Mouse (Mus musculus) kidney, postnatal 0 days (tissue): ENCODE measurements around the gene Gdf11. TPM values are rescaled to one million over a fixed set of nuclear protein-coding genes. Genes with fewer than 3 reads are reported as not detected.
A peak's percentile ranks its signal among the peaks of the same experiment; 100 is the strongest.

Source experiments
- ATAC-seq: fragments of 200-750 bp; cut with Nextera tagmentation; replicated peaks from 2 replicates; pipeline ENCODE4 v1.8.0; 2017; ENCODE audit warnings: low read depth, moderate number of reproducible peaks, moderate TSS enrichment, moderate library complexity; ENCODE audit not compliant: low FRiP score
- DNase-seq: peaks from one replicate; pipeline ENCODE4 v3.0.0-alpha.2; 2016; ENCODE audit warnings: low spot score
- H3K27ac ChIP-seq: fragments of 300-500 bp; sonication (generic); 2 replicates; pipeline ENCODE4 v1.5.1; 2014; ENCODE audit warnings: mild to moderate bottlenecking
- H3K27me3 ChIP-seq: fragments of 300-500 bp; sonication (generic); 2 replicates; pipeline ENCODE4 v1.6.1; 2014; ENCODE audit warnings: low read length, mixed read lengths; ENCODE audit not compliant: insufficient read depth
- H3K36me3 ChIP-seq: fragments of 300-500 bp; sonication (generic); 2 replicates; pipeline ENCODE4 v1.6.1; 2014; ENCODE audit warnings: low read length, mixed read lengths; ENCODE audit not compliant: insufficient read depth
- H3K4me1 ChIP-seq: fragments of 300-500 bp; sonication (generic); replicated peaks from 2 replicates; pipeline ENCODE4 v1.6.1; 2014; ENCODE audit warnings: antibody characterized with exemption, low read length, mixed read lengths; ENCODE audit not compliant: insufficient read depth
- H3K4me2 ChIP-seq: fragments of 300-500 bp; sonication (generic); 2 replicates; pipeline ENCODE4 v1.6.1; 2014; ENCODE audit warnings: mild to moderate bottlenecking, low read length, moderate library complexity, mixed read lengths
- H3K4me3 ChIP-seq: fragments of 300-500 bp; sonication (generic); replicated peaks from 2 replicates; pipeline ENCODE4 v1.5.1; 2014; ENCODE audit warnings: low read depth, low read length
- H3K9ac ChIP-seq: fragments of 300-500 bp; sonication (generic); 2 replicates; pipeline ENCODE4 v1.6.1; 2014; ENCODE audit warnings: low read depth, low read length
- H3K9me3 ChIP-seq: fragments of 300-500 bp; sonication (generic); replicated peaks from 2 replicates; pipeline ENCODE4 v1.6.1; 2016; ENCODE audit warnings: low read length, inconsistent platforms, mixed read lengths
- CTCF ChIP-seq: IDR thresholded peaks from 2 replicates; pipeline ENCODE4 v1.5.1; 2016; ENCODE audit warnings: antibody characterized with exemption, low read depth, mild to moderate bottlenecking, moderate library complexity
- WGBS: fragments of 180-500 bp; shearing (Covaris S2); extraction: QIAGEN DNeasy Blood & Tissue Kit; methylation state at CpG from one replicate; pipeline ENCODE4 v1.1.7; 2014; 5-methylcytosine and 5-hydroxymethylcytosine counted together
- polyA plus RNA-seq: library from polyadenylated mRNA; unstranded; fragments of >200 nt; fragmentation: Nextera tagmentation; extraction: Ambion mirVana; gene quantifications from 2 replicates; pipeline ENCODE4 v1.2.1, GENCODE M21; 2015

The Gdf11 gene
- polyA plus RNA-seq, 1 experiment from 2014 or later: 7.7 TPM

DNA sequence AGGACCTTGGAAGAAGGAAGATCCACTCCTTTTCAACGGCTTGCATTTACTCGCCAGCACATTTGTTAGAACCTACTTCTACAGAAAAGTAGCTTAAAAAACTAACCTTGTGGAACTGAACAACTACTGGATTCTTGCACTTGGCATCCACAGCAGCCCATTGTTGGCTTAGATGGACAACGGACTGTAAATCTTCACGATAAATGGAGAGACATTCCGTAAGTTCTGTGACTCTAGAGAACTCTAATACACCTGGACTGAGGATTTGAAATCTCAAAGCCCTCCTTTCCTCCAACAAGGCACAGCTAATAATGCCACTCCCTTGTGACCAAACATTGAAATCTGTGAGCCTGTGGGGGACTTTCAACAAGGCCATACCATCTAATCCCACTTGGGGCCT lies 48.3 kb downstream of the Gdf11 start:
- Histone ChIP-seq H3K4me3 (no peak overlapping the region), H3K36me3 (peaks cover 30% of the 10 kb centered on the region; the same call in 1 of the 2 replicates), H3K27me3 (no peaks in the 10 kb centered on the region), H3K9ac (no peak overlapping the region), H3K9me3 (no peaks in the 10 kb centered on the region), H3K4me2 (no peak overlapping the region), H3K27ac (no peak overlapping the region), H3K4me1 (no peaks in the 10 kb centered on the region)
- 96% methylated on average over 5 of the region's 5 CpGs for WGBS
- DNase-seq: no peak
- no peak for ATAC-seq
- no peak for TF ChIP-seq CTCF

DNA sequence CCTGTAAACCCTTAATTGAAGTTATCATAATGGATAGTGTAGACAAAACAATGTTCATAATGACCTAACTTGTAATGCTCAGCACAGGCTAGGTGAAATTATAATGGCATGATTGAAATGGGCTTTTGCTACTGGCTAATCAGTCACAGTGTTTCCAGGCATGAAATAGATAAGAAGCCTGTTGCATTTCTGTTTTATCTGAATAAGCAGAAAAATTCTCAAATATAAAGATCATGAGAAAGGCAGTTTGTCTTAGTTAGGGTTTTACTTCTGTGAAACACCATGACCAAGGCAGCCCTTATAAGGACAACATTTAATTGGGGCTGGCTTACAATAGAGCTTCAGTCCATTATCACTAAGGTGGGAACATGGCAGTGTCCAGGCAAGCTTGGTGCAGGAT lies 50.9 kb downstream of the Gdf11 start:
- ATAC-seq: no peak
- Histone ChIP-seq H3K9ac (no peak overlapping the region), H3K36me3 (peaks cover 30% of the 10 kb centered on the region), H3K4me3 (no peak overlapping the region), H3K27ac (no peak overlapping the region), H3K9me3 (no peaks in the 10 kb centered on the region), H3K27me3 (no peaks in the 10 kb centered on the region), H3K4me2 (no peak overlapping the region), H3K4me1 (no peaks in the 10 kb centered on the region)
- DNase-seq: no peak
- no peak for TF ChIP-seq CTCF

DNA sequence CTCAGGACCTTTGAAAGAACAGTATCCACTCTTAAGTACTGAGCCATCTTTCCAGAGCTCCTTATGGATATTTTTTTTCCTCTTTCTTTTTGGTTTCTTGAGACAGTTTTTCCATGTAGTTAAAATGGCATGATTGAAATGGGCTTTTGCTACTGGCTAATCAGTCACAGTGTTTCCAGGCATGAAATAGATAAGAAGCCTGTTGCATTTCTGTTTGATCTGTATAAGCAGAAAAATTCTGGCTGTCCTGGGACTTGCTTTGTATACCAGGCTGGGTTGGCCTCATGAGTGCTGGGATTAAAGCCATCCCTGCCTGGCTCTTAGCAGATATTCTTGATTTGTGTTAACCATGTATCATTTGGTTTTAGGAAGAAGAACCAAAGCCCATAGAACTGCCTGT lies 52.1 kb downstream of the Gdf11 start:
- no peak overlapping the region for H3K27ac ChIP-seq
- ATAC-seq: no peak
- no peak overlapping the region for H3K4me2 ChIP-seq
- H3K4me1 ChIP-seq: no peaks in the 10 kb centered on the region
- no peak overlapping the region for H3K9ac ChIP-seq
- DNase-seq: no peak
- H3K36me3 ChIP-seq: peaks cover 33% of the 10 kb centered on the region
- no peak for TF ChIP-seq CTCF
- no peaks in the 10 kb centered on the region for H3K27me3 ChIP-seq
- H3K9me3 ChIP-seq: no peaks in the 10 kb centered on the region
- H3K4me3 ChIP-seq: no peak overlapping the region

DNA sequence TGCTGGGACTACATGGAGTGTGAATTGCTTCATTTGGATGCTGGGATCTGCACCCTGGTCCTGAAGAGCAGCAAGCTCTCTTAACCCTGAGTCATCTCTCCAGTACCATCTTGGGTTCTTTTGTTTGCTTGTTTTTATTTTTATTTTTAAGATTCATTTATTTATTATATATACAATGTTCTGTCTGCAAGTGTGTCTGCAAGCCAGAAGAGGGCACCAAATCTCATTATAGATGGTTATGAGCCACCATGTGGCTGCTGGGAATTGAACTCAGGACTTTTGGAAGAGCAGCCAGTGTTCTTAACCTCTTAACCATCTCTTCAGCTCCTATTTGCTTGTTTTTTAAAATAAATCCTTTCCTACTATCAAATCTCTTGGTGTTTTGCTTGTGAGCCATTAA lies 54.1 kb downstream of the Gdf11 start:
- no peak for DNase-seq

More for the DNA sequence above, 54.1 kb downstream of the Gdf11 start:
- Histone ChIP-seq H3K9me3 (no peaks in the 10 kb centered on the region), H3K4me2 (no peak overlapping the region), H3K36me3 (peaks cover 27% of the 10 kb centered on the region), H3K27ac (no peak overlapping the region), H3K4me1 (no peaks in the 10 kb centered on the region), H3K27me3 (no peaks in the 10 kb centered on the region), H3K9ac (no peak overlapping the region), H3K4me3 (no peak overlapping the region)
- ATAC-seq: no peak
- TF ChIP-seq CTCF: peak; percentile 37

Other genes starting within 250 kb of the Gdf11 start
- gene Ikzf4, start 245.7 kb downstream of the Gdf11 start, polyA plus RNA-seq: 1.4 and 1.8 TPM in 2 replicates
- 14.2 and 15.1 TPM in 2 replicates for gene Suox, start 217.6 kb downstream of the Gdf11 start, polyA plus RNA-seq
- gene Rab5b, start 195.5 kb downstream of the Gdf11 start, polyA plus RNA-seq: 57.9 and 61.7 TPM in 2 replicates
- 1.5 and 2.0 TPM in 2 replicates for gene Pmel, start 187.5 kb downstream of the Gdf11 start, polyA plus RNA-seq
- 55.9 and 66.3 TPM in 2 replicates for gene Cdk2, start 186.7 kb downstream of the Gdf11 start, polyA plus RNA-seq
- gene Dgka, start 146.9 kb downstream of the Gdf11 start, polyA plus RNA-seq: 5.4 and 6.4 TPM in 2 replicates
- gene Pym1, start 143.8 kb downstream of the Gdf11 start, polyA plus RNA-seq: 35.0 and 36.3 TPM in 2 replicates
- gene Mmp19, start 100.8 kb downstream of the Gdf11 start, polyA plus RNA-seq: 0.55 and 0.64 TPM in 2 replicates
- gene Dnajc14, start 87.7 kb downstream of the Gdf11 start, polyA plus RNA-seq: 46.2 and 48.5 TPM in 2 replicates
- 11.7 and 13.2 TPM in 2 replicates for gene Tmem198b, start 87.3 kb downstream of the Gdf11 start, polyA plus RNA-seq
- 164 and 175 TPM in 2 replicates for gene Sarnp, start 74.4 kb downstream of the Gdf11 start, polyA plus RNA-seq
- 87.2 and 87.5 TPM in 2 replicates for gene Ormdl2, start 70.1 kb downstream of the Gdf11 start, polyA plus RNA-seq
- gene Cd63, start 9.3 kb upstream of the Gdf11 start, polyA plus RNA-seq: 1,350 and 1,394 TPM in 2 replicates
- gene Rdh5, start 31.2 kb upstream of the Gdf11 start, polyA plus RNA-seq: 12.9 and 15.0 TPM in 2 replicates
- 272 and 276 TPM in 2 replicates for gene Bloc1s1, start 32.3 kb upstream of the Gdf11 start, polyA plus RNA-seq
- gene Itga7, start 42.1 kb upstream of the Gdf11 start, polyA plus RNA-seq: 3.8 TPM in 2 replicates
- 59.9 and 69.3 TPM in 2 replicates for gene Mettl7b, start 69.3 kb upstream of the Gdf11 start, polyA plus RNA-seq
- not detected in 2 replicates for gene Olfr9, start 97.7 kb upstream of the Gdf11 start, polyA plus RNA-seq
- gene Olfr763, start 119.1 kb upstream of the Gdf11 start, polyA plus RNA-seq: not detected in 2 replicates
- not detected in 2 replicates for gene Olfr764-ps1, start 148.2 kb upstream of the Gdf11 start, polyA plus RNA-seq
- gene Olfr765, start 158.3 kb upstream of the Gdf11 start, polyA plus RNA-seq: not detected in 2 replicates
- gene Olfr766-ps1, start 177.3 kb upstream of the Gdf11 start, polyA plus RNA-seq: not detected in 2 replicates
- gene Olfr767, start 191.2 kb upstream of the Gdf11 start, polyA plus RNA-seq: not detected in 2 replicates
- gene Olfr768, start 207.7 kb upstream of the Gdf11 start, polyA plus RNA-seq: 0.04 TPM in 1 of 2 replicates, not detected in the other
- gene Olfr769, start 226.1 kb upstream of the Gdf11 start, polyA plus RNA-seq: not detected in 2 replicates
- not detected in 2 replicates for gene Olfr770, start 247.3 kb upstream of the Gdf11 start, polyA plus RNA-seq